Mouse (Mus musculus) right cerebral cortex, postnatal 14 days (tissue): Measurements from ENCODE around the gene Scrn3.

Experiments
- DNase-seq: peaks from one replicate; pipeline ENCODE4 v3.0.0; 2022

Gene Scrn3

DNA sequence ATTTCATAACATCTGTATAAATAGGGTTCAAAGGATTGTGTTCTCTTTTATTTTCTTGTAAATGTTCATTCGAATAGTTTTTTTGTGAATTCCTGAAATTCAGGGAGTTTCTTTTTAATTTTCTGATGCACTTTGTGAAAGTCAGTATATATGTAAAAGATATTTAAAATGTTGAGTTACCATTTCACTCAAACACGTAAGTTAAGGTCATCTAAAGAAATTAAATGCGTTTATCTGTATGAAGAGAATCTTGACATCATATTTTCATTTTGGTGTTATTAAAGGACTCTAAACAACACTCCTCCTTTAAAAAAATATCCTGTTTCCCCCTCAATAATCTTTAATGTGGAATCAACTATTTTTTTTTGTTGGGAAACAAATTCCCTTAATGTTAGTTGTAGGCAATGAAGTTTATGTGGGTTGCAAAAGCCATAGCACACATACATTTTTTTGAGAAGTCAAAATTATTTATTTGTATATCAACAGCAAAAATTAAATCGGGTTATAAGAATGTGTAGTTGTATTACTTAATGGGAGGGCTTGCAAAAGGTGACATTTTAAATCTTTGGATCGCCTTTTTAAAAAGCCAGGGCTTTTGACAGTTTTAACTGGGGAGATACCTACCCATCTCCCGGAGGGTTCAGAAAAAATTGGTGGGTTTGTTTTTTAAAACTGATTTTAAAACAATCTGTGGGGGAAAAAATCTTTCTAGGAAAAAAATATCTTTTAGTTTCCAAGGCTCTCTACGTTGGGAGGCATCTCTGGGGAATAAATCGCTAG is 37.0 kb upstream of the Scrn3 start:
- DNase-seq: no peak

DNA sequence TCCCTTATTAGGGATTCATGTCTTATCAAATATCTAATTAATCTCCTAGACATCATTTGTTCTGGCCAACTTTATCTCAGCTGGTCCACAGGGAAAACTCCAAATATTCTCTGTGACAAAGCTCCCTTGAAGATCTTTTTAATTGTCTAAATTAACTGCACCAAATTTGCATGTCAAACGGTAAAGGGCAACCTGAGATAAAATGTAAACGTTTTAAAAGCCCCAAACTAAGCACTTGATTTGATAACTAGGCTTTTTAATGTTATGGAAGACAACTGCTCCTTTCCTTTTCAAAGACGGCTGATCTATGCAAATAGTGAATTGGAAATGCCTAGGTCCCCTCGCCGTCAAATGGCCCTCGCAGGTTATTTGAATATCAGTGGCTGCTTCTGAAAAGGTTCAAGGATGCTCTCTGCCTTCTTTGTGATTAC is 36.2 kb upstream of the Scrn3 start:
- no peak for DNase-seq

DNA sequence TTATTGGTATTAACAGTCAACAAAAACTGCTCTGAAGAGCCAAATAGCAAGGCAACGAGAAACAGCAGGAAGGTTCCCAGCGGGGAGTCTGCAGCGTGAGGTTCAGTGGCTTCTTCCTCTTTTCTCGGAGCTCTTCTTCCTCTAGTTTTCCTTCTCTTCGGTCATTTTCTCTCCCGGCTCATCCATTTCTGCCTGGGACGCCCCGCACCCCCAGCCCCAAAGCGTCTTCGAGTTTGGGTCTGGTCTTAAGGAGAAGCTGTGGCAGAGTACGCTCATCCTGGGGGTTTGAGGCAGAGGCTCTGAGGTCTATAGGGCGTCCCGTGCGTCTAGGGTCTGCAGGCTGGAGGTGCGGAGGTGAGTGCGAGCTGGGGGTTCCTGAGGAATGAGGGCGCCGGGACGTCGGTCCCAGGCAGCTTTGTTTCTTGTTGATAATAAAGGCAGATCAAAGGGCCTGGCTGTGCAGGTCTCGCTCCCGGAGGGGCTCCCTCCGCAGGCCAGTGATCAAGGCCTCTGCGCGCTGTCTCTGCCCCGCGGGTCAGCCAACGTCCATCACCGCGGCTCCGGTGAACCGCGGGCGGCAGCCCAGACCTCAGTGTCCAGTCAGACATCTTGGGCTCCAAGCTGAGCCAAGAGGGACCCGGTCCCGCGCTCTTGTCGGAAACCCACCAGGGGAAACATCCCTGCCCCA is 35.2 kb upstream of the Scrn3 start:
- no peak for DNase-seq

DNA sequence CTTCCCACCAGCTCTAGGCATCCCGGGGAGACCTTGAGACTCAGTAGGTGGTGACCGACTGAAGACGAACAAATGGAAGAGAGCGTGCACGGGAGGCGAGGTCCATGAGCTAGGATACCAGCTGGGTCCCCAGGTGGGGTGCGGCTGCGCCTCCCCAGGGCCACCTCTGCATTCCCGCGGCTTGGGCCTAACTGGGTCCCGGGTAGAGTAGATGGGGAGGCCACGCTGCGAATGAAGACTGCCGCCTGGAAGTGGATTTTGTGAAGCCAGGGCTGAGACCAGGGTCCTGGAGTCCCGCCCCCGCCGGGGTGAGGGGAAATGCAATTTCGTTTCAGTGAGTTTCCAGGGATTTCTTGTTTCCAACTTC is 34.7 kb upstream of the Scrn3 start:
- no peak for DNase-seq

DNA sequence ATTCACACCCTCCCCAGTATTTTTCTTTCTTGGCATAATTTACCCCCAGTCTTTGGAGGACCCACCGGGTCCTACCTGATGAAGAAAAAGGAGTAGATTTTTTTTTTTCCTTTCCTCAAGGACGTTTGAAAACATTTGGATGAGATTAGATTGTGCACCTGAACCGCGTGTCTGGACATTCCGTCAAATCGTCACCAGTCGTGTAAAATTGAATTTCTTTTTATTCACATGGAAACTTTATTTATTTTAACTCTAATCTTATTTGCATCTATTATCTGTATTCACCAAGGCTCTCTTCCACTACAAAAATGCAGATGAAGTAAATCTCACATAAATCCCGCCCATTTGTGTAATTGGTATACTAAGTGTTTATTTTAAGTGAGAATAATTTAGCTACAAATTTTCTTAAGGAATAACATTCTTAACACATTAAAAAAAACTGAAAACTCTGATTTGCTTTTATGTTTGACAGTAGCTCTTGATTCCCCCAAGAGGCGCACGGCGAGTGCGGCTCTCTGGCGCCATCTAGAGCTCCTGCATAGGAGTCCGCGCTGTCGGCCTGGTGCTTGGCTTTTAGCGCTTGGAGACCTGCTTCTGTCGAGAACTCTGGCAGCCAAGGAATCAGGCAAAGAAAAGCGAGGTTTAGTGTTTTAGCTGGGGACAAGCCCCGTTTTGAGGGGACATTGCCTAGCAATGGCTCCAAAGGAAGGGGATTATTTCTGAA is 34.1 kb upstream of the Scrn3 start:
- DNase-seq: peak; percentile 91

DNA sequence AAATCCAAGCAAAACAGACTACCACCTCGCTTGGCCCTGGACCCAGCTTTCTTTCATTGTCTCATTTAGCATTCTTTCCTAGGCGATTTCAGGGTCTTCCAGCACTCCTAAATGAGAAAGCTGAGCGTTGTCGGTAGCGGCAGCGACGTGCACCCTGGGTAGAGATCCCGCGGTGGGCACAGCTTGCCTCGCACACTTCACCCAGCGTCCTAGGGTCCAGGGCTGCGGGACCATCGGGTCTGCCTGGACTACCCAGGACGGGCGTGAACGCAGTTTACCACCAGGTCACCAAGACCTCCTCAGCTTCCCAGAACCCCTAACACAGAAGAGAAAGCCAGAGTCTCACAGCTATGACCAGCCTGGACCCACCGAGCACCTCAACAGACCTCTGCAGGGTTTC is 33.5 kb upstream of the Scrn3 start:
- no peak for DNase-seq

DNA sequence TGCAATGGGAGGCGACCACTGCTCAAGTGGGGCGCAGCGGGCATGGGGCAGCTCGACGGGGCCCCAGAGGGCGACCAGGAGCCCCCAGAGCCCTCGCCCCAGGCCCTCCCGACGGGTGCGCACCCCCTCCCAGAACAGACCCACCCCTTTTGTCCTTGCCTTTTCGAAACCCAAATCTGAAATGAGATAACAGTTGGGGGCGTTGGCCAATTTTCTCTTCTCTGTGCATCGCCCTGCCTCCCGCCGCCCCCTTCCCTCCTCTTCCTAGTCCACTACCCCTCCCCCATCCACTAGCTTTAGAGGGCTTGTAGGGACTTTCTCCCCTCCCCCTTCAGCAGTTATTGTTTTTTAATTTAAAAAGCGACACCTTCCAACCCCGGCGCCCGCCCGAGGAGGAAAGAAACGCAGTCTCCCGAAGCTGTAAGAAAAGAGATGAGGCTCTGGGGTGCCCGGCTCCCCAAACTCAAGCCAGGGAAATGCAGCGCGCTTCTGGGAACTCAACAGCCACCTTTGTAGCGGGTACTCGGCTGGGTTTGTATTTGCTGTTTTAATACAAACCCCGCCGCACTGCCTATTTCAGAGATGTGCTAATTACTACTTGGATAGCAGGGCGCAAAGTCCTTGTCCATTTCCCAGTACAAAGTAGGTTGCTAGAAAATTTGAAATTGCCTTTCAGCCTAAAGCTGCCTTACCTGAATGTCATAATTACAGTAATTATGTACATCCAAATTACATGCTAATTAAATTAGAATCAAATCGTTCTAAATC is 32.9 kb upstream of the Scrn3 start:
- DNase-seq: no peak

DNA sequence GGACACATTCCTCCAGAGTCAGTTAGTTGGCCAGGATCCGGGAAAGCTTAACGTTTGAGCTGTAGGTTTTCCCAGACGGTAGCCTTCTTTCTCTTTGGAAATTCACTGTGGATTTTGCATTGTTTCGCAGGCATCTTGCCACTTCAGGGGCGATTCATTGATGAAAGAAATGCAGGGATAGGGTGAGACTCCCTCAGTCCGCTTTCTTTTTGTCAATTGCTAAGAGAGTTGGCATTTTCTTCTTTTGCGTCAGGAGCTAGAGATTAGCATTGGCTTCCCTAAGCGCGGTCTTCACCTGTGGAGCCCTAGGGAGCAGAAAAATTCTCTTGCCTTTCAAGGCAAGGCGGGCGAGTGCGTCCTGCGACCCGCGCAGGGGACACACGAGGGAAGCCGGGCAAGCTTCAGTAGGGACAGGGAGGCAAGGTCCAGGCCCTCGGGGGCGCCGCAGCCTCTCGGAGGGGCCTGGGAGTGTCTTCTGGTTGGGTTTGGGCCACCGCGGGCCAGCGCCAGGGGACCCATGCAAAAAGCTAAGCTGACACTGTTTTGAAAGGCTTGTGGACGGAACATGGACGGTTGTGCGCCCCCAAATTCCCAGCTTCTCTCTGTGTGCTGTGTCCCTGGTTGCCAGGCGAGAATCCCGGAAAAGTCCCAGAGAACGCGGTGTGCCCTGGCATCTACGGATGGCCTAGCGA is 31.9 kb upstream of the Scrn3 start:
- no peak for DNase-seq

DNA sequence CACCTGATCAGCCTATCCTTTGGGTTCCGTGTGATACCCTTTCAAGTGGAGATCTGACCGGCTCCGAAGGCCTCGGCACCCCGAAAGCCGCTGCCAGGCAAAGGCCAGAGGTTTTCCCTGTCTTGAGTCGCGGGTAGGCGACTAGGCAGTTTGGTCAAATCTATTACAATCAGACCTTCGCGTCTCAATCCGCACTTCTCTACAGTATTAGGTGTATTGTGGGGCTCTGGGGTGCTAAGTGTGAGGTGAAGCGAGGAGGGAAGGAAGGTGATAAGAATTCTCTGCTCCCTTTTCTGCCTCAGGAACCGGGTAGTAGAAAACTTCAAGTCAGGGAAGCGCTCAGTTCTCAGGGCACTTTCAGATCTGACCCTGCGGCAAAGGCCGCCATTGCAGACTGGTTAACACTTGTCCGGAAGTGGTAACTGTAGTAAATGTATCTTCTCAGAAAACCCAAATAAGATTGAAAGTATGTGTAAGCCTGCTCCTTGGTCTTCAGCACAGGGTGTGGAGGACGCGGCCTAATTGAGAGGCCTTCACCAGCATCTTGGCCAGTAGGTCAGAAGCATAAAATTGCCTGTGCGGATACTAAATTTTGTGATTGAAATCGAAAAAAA is 31.2 kb upstream of the Scrn3 start:
- no peak for DNase-seq

DNA sequence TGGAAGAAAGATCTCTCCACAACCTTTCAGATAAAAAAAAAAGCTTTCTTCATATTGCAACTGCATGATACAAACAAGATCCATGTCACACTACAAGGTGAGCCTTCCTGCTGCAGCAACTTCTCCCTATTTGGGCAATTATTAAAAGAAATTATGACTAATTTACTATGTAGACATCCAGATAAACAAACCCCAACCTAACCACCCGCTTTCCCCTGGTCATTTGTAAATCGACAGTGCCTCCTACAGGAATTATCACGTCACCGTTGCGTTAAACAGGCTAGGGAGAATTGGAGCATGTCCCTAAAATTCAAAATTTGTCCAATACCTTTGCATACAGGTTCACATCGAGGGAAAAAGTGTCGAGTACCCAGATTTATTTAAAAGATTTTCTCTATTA is 30.7 kb upstream of the Scrn3 start:
- DNase-seq: no peak

DNA sequence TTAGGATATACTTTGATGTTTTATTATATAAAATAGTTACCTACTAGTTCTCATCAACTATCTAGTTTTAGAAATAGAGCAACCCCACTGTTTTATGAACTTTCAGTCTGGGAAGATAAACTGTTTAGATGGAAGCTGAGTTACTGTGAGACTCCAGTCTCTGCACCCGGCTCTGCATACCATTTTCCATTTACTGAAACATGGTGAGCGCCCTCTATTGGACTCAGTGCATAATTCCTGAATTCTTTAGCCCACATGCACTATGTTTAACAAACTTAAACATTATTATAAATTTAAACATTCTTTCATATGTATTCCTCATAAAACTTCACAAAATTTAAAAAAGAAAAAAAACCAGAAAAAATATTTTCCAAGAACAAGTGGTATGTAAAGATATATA is 26.8 kb upstream of the Scrn3 start:
- DNase-seq: no peak

DNA sequence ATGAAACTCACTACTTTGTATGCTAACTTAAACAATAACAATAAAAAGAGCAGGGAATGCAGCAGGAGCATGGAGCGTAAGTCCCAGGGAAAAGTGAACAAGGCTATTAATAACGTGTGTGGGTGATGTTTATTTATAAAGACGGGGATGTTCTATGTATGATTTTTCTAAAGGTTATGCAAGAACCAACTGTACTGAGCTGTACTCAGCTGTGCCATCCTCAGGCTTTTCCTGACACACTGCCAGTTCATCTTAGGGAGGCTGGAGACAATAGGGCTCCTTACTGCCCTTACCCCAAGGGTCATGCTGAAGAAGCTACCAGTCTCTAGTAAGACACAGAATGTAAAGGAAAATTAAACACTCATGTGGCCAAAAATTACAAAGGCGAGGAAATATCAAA is 21.3 kb upstream of the Scrn3 start:
- no peak for DNase-seq

DNA sequence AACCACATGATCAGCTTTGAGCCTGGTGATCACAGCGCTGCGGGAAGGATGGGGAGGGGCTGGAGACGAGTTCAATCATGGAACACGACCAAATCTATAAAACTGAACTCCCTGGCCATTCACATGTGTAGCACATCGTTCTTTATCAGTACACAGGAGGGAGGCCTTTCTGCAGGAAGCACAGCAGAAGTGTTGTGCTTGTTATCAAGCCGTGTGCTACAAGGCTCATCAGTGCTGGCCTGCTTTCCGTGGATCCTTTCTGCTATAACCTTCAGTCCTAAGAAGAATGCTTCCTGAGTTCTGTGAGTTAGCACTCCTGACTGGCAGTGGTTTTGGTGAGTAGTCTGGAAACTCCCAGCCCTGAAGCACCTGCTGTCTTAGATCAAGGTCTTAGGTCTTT is 17.4 kb upstream of the Scrn3 start:
- DNase-seq: no peak

DNA sequence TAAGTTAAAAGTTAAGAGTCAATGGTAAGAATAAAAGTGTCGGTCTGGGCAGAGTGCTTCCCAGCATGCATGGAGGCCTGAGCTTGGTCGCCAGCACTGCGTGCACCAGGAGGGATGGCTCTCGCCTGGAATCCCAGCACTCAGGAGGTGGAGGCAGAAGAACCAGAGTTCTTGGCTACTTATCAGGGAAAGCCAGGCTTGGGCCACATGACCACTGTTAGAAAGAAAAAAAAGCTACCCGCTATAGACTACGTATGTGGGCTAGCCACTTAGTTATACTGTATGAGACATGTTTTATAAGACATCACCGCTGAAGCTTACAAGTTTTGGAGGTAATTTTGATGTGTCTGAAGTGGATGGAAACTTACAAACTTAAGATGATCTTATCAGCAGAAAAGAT is 14.2 kb upstream of the Scrn3 start:
- no peak for DNase-seq

DNA sequence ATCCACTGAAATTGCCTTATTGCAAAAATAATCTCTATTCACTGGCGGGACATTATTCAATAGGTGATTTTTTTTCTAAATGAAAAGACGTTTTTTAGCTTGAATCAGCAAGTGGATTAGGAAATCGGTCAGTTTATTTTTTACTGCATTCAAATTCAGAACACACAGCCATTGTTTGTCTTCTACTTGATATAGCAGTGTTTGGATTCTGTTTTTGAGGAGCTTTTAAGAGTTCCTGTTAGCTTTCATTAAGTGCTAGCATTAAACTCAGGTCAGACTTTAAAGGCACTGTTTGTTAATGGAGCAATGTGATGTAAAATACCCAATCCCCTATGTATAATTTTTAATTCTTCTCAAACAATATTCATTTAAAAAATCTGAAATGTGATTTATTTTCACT is 13.6 kb upstream of the Scrn3 start:
- DNase-seq: no peak

DNA sequence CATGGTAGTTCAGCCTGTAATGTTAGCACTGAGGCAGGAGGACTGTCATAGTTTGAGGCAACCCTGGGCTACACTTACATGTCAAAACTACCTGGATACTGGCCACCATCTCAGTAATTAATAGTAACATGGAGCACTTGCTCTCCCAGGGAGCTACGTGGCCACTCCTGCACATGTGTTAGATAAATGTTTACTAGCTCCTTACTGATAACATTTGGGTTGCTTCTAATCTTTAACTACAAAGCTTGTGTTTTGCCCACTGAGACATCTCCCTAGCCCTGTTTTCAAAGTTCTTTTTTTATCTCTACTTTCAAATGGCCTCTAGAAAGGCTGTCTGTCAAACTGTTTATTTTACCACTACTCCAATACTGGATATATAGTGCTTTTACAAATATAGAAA is 10.4 kb upstream of the Scrn3 start:
- no peak for DNase-seq

DNA sequence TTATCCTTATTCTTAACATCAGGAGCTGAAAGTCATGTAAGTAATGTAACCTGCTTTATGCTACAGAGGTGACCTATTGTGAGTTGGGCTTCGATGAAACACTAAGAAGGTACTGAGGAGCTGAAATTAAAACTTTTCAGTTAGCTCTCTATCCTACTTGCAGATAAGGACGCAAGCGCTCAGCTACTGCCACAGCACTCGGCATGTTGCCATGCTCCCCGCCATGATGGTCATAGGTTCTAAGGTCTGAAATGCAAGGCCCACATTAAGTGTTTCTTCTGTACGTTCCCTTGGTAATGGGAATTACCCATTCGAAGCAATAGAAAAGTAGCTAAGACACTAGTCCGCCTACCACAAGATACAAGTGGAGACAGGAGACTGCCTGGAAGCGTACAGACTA is 9.7 kb upstream of the Scrn3 start:
- DNase-seq: no peak

DNA sequence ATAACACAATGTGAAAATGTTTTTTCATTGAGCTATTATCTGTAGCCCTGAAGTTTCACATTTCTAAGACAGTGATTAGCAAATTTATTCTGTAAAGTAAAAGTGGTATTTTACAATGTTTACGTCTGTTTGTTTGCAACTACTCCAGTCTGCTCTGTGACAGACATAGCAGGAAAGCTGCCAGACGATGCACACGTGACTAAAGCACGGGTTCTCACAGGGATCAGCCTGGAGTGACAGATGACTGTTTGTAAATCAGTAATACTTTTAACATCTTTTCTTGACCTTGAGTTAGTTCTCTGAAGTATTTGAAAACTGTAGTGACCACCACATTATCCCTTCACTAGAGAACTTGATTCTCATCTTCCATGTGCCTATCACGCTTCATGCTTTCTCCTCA is 7.9 kb upstream of the Scrn3 start:
- DNase-seq: no peak

DNA sequence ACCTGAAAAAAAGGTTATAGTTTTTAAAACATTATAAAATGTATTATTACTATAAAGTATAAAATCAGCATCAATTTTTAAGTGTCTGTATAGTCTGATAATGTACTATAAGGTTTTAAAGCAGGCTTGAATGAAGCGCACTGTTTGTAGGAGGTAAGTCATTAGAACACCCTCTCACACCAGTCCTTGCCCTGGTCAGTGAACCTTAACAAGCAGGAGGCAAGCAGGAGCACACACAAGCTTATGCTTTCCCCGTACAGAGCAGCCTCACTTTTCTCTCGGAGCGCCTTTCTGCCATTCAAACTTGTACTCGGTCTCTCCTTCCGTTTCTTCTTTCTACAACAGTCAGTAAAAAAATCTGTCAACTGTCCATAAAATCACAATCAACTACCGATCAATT is 6.4 kb upstream of the Scrn3 start:
- DNase-seq: no peak

DNA sequence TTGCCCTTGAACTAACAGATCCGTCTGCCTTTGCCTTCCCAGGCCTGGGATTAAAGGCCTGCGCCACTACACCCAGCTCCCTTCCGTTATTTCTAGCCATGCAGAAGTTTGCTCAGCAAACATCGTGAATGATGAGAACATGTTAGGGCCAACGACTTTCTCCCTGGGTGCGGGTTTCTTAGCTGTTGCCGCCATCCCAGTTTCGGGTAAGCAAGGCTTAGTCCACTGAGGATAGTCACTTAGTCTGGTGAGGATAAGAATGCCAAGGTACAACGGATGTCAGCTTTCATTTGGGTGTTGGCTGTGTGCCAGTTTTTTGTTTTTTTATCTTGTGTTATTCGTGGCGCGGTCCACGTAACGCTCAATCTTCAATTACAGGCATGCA is 708 bp downstream of the Scrn3 start:
- DNase-seq: peak; percentile 11

DNA sequence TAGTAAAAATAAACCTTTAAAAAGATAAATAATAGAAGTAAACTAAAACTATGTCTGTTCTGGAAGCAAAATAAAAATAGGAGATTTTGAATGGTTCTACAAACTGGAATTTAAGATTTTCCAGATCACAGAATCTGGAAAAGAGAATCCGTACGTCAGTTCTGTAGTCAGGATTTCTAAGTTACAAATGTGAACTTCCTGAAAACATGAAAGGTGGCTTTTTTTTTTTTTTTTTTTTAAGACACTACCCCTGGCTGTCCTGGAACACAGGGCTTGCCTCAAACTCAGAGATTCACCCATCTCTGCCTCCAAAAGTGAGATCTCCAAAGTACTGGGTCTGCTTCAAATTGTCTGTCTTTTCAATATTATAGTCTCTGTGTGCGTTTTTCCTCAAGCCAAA is 1.9 kb downstream of the Scrn3 start:
- DNase-seq: no peak

DNA sequence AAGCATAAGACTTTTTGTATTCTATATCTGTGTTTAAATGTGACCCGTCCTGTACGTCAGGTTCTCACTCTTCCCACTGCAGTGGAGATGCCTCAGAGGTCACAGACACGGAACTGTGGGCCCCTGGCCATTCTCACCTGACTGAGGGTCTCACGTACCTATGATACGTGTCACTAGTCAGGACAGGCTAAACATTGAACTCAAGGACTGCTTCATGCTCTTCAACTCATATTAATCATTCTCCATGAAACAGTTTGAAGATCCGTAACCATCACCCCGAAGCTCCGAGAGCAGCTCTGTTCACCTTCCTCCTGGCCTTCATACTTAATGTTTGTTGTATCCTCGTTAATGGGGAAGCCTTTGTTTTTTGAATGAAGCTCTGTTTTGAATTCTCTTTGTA is 5.0 kb downstream of the Scrn3 start:
- no peak for DNase-seq
